Mouse (Mus musculus) cerebellum, adult 2 months (tissue): ENCODE results near the gene Top2b.

Experiments
- CTCF ChIP-seq: fragments of 200-500 bp; IDR thresholded peaks from 2 replicates; pipeline ENCODE4 v1.5.1; 2011; ENCODE audit warnings: low read depth, mild to moderate bottlenecking, control low read depth, low read length, moderate library complexity, borderline replicate concordance; ENCODE audit not compliant: insufficient read depth
- POLR2A ChIP-seq: fragments of 200-500 bp; IDR thresholded peaks from 2 replicates; pipeline ENCODE4 v1.6.1; 2011; ENCODE audit warnings: low read length, control low read depth, borderline replicate concordance; ENCODE audit not compliant: insufficient read depth

DNA sequence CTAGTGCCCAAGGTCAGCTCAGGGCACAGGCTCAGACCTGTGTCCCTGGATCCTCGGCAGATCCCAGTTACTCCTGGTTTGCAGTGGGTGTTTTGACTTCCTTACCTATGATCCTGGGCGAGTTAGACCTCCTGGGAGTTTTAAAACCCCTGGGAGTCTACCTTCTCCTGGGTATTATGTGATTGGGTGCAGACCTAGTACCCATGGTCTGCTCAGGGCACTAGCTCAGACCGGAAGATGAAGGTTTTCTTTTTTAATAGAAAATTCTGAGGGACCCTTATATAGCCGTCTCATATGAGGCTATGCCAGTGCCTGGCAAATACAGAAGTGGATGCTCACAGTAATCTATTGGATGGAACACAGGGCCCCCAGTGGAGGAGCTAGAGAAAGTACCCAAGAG is 40.2 kb downstream of the Top2b start:
- TF ChIP-seq CTCF (no peak), POLR2A (no peak)
